ENCODE assay signal across 8 mouse cellular contexts in genomic region chr2:62664135-62664670, GRCm38 (mm10). TPM values are rescaled to one million over a fixed set of nuclear protein-coding genes. Genes with fewer than 3 reads are reported as not detected.
A peak's percentile ranks its signal among the peaks of the same experiment; 100 is the strongest.
DNase-seq lines count a peak whose midpoint lies in the region; ATAC-seq lines count a peak whose summit lies in the region.

Gene Gca (plus strand): TSS chr2:62664285.

- peak; percentile 56 for DNase-seq in NIH3T3 (ENCODE audit: low read depth)
- DNase-seq in cerebellum, postnatal 25 days = peak; percentile 80 to 92
- DNase-seq in frontal cortex, postnatal 25 days (ENCODE audit: low spot score in 2 of 2) = peak; percentile 52 to 57
- peak; percentile 52 to 66 for DNase-seq in layer of hippocampus, postnatal 25 days (ENCODE audit: extremely low spot score in 1 of 2, low spot score in 1 of 2)
- DNase-seq in lung, postnatal 14 days = peak; percentile 83
- DNase-seq in retina, embryonic 14.5 days (ENCODE audit: low spot score) = peak; percentile 82
- DNase-seq in thymus, postnatal 36 days = peak; percentile 70 to 75

- H3K4me1 ChIP-seq in hindbrain, embryonic 13.5 days (replicated peaks) = peaks cover 5% of the 10 kb centered on the region; the same call in 1 of the 2 replicates

- peak; percentile 98 for ATAC-seq in hindbrain, embryonic 13.5 days (ENCODE audit: low FRiP score)

- WGBS in hindbrain, embryonic 13.5 days = under 1% methylated on average over 43 of the region's 43 CpGs

- peak within 1 kb of the TSS; percentile 76 for H3K9ac ChIP-seq in hindbrain, embryonic 13.5 days

- H3K27ac ChIP-seq in hindbrain, embryonic 13.5 days = no peak within 1 kb of the TSS

- peak within 1 kb of the TSS; percentile 93 for H3K4me2 ChIP-seq in hindbrain, embryonic 13.5 days

- H3K9me3 ChIP-seq in hindbrain, embryonic 13.5 days = no peaks in the 10 kb centered on the region

- H3K4me3 ChIP-seq in hindbrain, embryonic 13.5 days = peak within 1 kb of the TSS; percentile 65

- no peaks in the 10 kb centered on the region for H3K36me3 ChIP-seq in hindbrain, embryonic 13.5 days

- H3K27me3 ChIP-seq in hindbrain, embryonic 13.5 days = peaks cover 8% of the 10 kb centered on the region

RNA-seq across cellular contexts. Expression of gene Gca, which starts in this region (rescaled TPM):
- polyA plus RNA-seq in hindbrain, embryonic 13.5 days (2015; fragmentation: Nextera tagmentation; extraction: Ambion mirVana) = 3.3 and 3.7 TPM in 2 replicates
- 10 to 100 TPM in 1 of 2 experiments, 1 to 10 TPM in 1; 8.3 to 12.0 TPM for total RNA-seq in layer of hippocampus, postnatal 25 days (2021)
